Mouse (Mus musculus) CH12.LX (cell line): ENCODE data around the gene Tmod1. TPM values are rescaled to one million over a fixed set of nuclear protein-coding genes. Genes with fewer than 3 reads are reported as not detected.

Source experiments
- DNase-seq: peaks from one replicate; pipeline ENCODE4 v3.0.0-alpha.2; 2013; ENCODE audit errors: extremely low read depth
- H3K27ac ChIP-seq: 2 replicates; pipeline ENCODE4 v1.5.1; 2012; ENCODE audit warnings: low read depth, mild to moderate bottlenecking, control low read depth, moderate library complexity; ENCODE audit not compliant: insufficient read depth
- H3K27me3 ChIP-seq: replicated peaks from 2 replicates; pipeline ENCODE3; 2012; ENCODE audit warnings: inconsistent platforms
- H3K36me3 ChIP-seq, 2 experiments: replicated peaks in 1 of 2; 2 replicates each; pipeline versions ENCODE3 to v1.6.1; 2012; ENCODE audit warnings: inconsistent platforms in 1 of 2, low read length in 1 of 2, mild to moderate bottlenecking in 1 of 2, mixed read lengths in 1 of 2, moderate library complexity in 1 of 2; ENCODE audit not compliant: control insufficient read depth in 1 of 2, insufficient read depth in 1 of 2
- H3K4me1 ChIP-seq, 2 experiments: 2 replicates each; pipeline ENCODE4 v1.6.1; 2012; ENCODE audit warnings: inconsistent platforms in 1 of 2, moderate library complexity in 1 of 2; ENCODE audit not compliant: insufficient read depth in 2 of 2, control insufficient read depth in 1 of 2
- H3K4me2 ChIP-seq: 2 replicates; pipeline ENCODE4 v1.6.1; 2012; ENCODE audit warnings: low read depth, mild to moderate bottlenecking, control low read depth; ENCODE audit not compliant: poor library complexity, insufficient read depth, severe bottlenecking
- H3K4me3 ChIP-seq, 3 experiments: fragments of 150-350 bp in 1 of 3; sonication (generic) in 1 of 3; replicated peaks in 1 of 3; 2 replicates each; pipeline versions ENCODE3 to v1.5.1; 2011 to 2012; ENCODE audit warnings: low read depth in 2 of 3, low read length in 2 of 3, mild to moderate bottlenecking in 2 of 3, moderate library complexity in 2 of 3, control low read depth in 1 of 3, improper control_type of control experiment in 1 of 3, inconsistent platforms in 1 of 3, mixed read lengths in 1 of 3; ENCODE audit not compliant: poor library complexity in 1 of 3
- H3K79me2 ChIP-seq: replicated peaks from 2 replicates; pipeline ENCODE4 v1.6.1; 2012; ENCODE audit warnings: mild to moderate bottlenecking, moderate library complexity; ENCODE audit not compliant: control insufficient read depth, poor library complexity, insufficient read depth, severe bottlenecking; ENCODE audit errors: extremely low read depth
- H3K9ac ChIP-seq: 2 replicates; pipeline ENCODE4 v1.6.1; 2012; ENCODE audit warnings: low read depth, mild to moderate bottlenecking, control low read depth, moderate library complexity; ENCODE audit not compliant: insufficient read depth
- H3K9me3 ChIP-seq: replicated peaks from 2 replicates; pipeline ENCODE3; 2012; ENCODE audit warnings: low read length, inconsistent platforms, mixed read lengths
- BHLHE40 ChIP-seq: IDR thresholded peaks from 2 replicates; pipeline ENCODE4 v1.6.1; 2011; ENCODE audit warnings: mild to moderate bottlenecking, low read depth, low read length, improper control_type of control experiment
- CHD1 ChIP-seq: IDR thresholded peaks from 2 replicates; pipeline ENCODE4 v1.6.1; 2012; ENCODE audit warnings: low read depth, low read length, improper control_type of control experiment, inconsistent platforms
- CHD2 ChIP-seq: IDR thresholded peaks from 2 replicates; pipeline ENCODE4 v1.6.1; 2011; ENCODE audit warnings: low read length, improper control_type of control experiment
- CTCF ChIP-seq, 2 experiments: IDR thresholded peaks in 1 of 2; conservative IDR thresholded peaks in 1 of 2; 2 replicates each; pipeline ENCODE4 v1.5.1; 2011 to 2012; ENCODE audit warnings: low read depth in 2 of 2, low read length in 2 of 2, improper control_type of control experiment in 1 of 2, inconsistent platforms in 1 of 2, mild to moderate bottlenecking in 1 of 2, moderate library complexity in 1 of 2
- ELF1 ChIP-seq: IDR thresholded peaks from 2 replicates; pipeline ENCODE4 v1.6.1; 2014; ENCODE audit warnings: low read depth, mild to moderate bottlenecking, inconsistent platforms, low read length, improper control_type of control experiment
- EP300 ChIP-seq: IDR thresholded peaks from 2 replicates; pipeline ENCODE4 v1.6.1; 2011; ENCODE audit warnings: low read length, improper control_type of control experiment
- ETS1 ChIP-seq: conservative IDR thresholded peaks from 2 replicates; pipeline ENCODE4 v1.6.1; 2012; ENCODE audit warnings: low read depth, mild to moderate bottlenecking, inconsistent platforms, low read length, improper control_type of control experiment, moderate library complexity
- HCFC1 ChIP-seq: IDR thresholded peaks from 2 replicates; pipeline ENCODE4 v1.6.1; 2012; ENCODE audit warnings: low read depth, mild to moderate bottlenecking, inconsistent platforms, low read length, improper control_type of control experiment
- JUN ChIP-seq: IDR thresholded peaks from 2 replicates; pipeline ENCODE4 v1.6.1; 2011; ENCODE audit warnings: low read depth, mild to moderate bottlenecking, low read length, improper control_type of control experiment, moderate library complexity; ENCODE audit not compliant: insufficient read depth
- KAT2A ChIP-seq: IDR thresholded peaks from 2 replicates; pipeline ENCODE4 v1.6.1; 2012; ENCODE audit warnings: low read length, improper control_type of control experiment, inconsistent platforms; ENCODE audit not compliant: insufficient replicate concordance
- MAFK ChIP-seq: IDR thresholded peaks from 2 replicates; pipeline ENCODE4 v1.6.1; 2011; ENCODE audit warnings: low read length, improper control_type of control experiment; ENCODE audit not compliant: insufficient replicate concordance
- MAX ChIP-seq: IDR thresholded peaks from 2 replicates; pipeline ENCODE4 v1.6.1; 2011; ENCODE audit warnings: low read length, improper control_type of control experiment
- MAZ ChIP-seq: IDR thresholded peaks from 2 replicates; pipeline ENCODE4 v1.6.1; 2012; ENCODE audit warnings: low read depth, mild to moderate bottlenecking, inconsistent platforms, low read length, improper control_type of control experiment, moderate library complexity
- MEF2A ChIP-seq: IDR thresholded peaks from 2 replicates; pipeline ENCODE4 v1.6.1; 2014; ENCODE audit warnings: low read depth, mild to moderate bottlenecking, inconsistent platforms, low read length, improper control_type of control experiment, borderline replicate concordance
- PAX5 ChIP-seq: IDR thresholded peaks from 2 replicates; pipeline ENCODE4 v1.6.1; 2012; ENCODE audit warnings: low read length, inconsistent platforms, mixed read lengths
- POLR2A ChIP-seq: IDR thresholded peaks from 2 replicates; pipeline ENCODE4 v1.6.1; 2011; ENCODE audit warnings: low read depth, mild to moderate bottlenecking, improper control_type of control experiment, low read length
- RAD21 ChIP-seq: IDR thresholded peaks from 2 replicates; pipeline ENCODE4 v1.6.1; 2011; ENCODE audit warnings: low read depth, mild to moderate bottlenecking, low read length, improper control_type of control experiment, moderate library complexity
- RCOR1 ChIP-seq: conservative IDR thresholded peaks from 2 replicates; pipeline ENCODE4 v1.6.1; 2012; ENCODE audit warnings: low read depth, mild to moderate bottlenecking, inconsistent platforms, low read length, improper control_type of control experiment
- SIN3A ChIP-seq: IDR thresholded peaks from 2 replicates; pipeline ENCODE4 v1.6.1; 2012; ENCODE audit warnings: low read length, improper control_type of control experiment, inconsistent platforms
- TBP ChIP-seq: conservative IDR thresholded peaks from 2 replicates; pipeline ENCODE4 v1.6.1; 2011; ENCODE audit warnings: low read depth, low read length, improper control_type of control experiment
- UBTF ChIP-seq: IDR thresholded peaks from 2 replicates; pipeline ENCODE4 v1.6.1; 2012; ENCODE audit warnings: low read depth, mild to moderate bottlenecking, inconsistent platforms, low read length, improper control_type of control experiment, moderate library complexity
- ZKSCAN1 ChIP-seq: IDR thresholded peaks from 2 replicates; pipeline ENCODE4 v1.6.1; 2012; ENCODE audit warnings: low read depth, inconsistent platforms, low read length, improper control_type of control experiment, borderline replicate concordance
- ZMIZ1 ChIP-seq: IDR thresholded peaks from 2 replicates; pipeline ENCODE4 v1.6.1; 2012; ENCODE audit warnings: low read depth, mild to moderate bottlenecking, inconsistent platforms, low read length, improper control_type of control experiment
- ZNF384 ChIP-seq: IDR thresholded peaks from 2 replicates; pipeline ENCODE4 v1.6.1; 2012; ENCODE audit warnings: low read depth, low read length, improper control_type of control experiment, inconsistent platforms
- dilution Hi-C: fragments of 300-500 bp; cut with MboI; formaldehyde crosslinking; loops from 2 replicates; pipeline ENCODE4 v1.14.3; 2020; ENCODE audit warnings: low sequenced_read_pairs; ENCODE audit not compliant: extremely low pct_unique_long_range_greater_than_20kb, extremely low pct_ligation_motif_present
- in situ Hi-C: fragments of 300-500 bp; cut with MboI; formaldehyde crosslinking; loops from 3 replicates; pipeline ENCODE4 v1.14.3; 2019; ENCODE audit warnings: low sequenced_read_pairs, low pct_ligation_motif_present, low pct_unique_long_range_greater_than_20kb, mixed read lengths
- polyA plus RNA-seq: library from polyadenylated mRNA; unstranded; fragments of >175 nt; gene quantifications from 2 replicates; pipeline ENCODE4 v1.2.1, GENCODE M21; 2012; ENCODE audit warnings: low read depth; ENCODE audit not compliant: insufficient read length
- total RNA-seq, 2 experiments: library from RNA; depleted of rRNA; stranded (reverse); fragments of 300-350 nt in 1 of 2; fragments of >200 nt in 1 of 2; gene quantifications; 2 replicates each; pipeline ENCODE4 v1.2.3; 2012 to 2014

Gene Tmod1
- total and polyA plus RNA-seq, 3 experiments: 0.93 to 3.1 (median 2.5) TPM

DNA sequence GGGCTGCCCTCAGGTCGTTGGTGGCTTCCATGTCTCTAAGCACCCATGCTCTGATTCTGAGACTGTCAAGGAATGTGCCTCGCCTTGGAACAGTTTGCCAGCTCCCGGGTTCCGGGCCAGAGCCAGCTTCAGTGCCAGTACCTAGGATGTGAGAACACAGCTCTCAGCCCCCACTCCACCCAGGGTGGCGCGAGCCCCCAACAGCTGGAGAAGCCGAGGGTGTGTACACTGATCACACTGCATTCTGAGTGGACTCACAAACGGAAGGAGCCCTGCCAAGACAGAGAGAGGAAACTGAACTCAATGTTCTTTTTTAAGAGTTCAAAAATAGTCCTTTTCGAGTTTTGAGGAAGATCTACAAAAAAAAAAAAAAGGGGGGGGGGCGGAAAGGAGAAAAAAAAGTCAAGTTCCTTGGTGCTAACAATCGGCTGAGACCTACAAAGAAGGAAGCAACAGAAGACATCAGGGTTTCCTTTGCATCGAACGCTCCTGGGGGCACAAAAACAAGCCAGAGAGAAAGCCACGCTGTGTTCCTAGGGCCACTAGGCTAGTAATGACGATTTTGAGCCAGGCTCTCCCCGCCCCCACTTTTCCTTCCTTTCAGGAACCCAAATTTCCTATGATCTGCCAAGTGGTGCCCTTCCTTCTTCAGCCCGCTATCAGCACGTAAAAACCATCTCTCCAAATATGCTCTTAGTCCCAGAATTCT, 48.1 kb downstream of the Tmod1 start:
- dilution Hi-C loops: no loop called here
- in situ Hi-C loops: no loop called here
- DNase-seq: no peak
- no peak for TF ChIP-seq JUN
- TF ChIP-seq RCOR1: no peak
- TF ChIP-seq PAX5: no peak
- no peak for TF ChIP-seq ZKSCAN1
- no peak for TF ChIP-seq TBP
- no peak for TF ChIP-seq ZMIZ1
- TF ChIP-seq POLR2A: no peak
- TF ChIP-seq RAD21: no peak
- no peak for TF ChIP-seq MEF2A
- TF ChIP-seq CHD1: no peak
- TF ChIP-seq SIN3A: no peak
- TF ChIP-seq BHLHE40: no peak
- no peak for TF ChIP-seq CHD2
- no peak for TF ChIP-seq CTCF (conservative IDR thresholded peaks at IDR 0.05 in 1 of 2, IDR thresholded peaks at IDR 0.05 in 1 of 2; ENCODE audit: low read depth in 2 of 2, low read length in 2 of 2)
- TF ChIP-seq ELF1: no peak
- no peak for TF ChIP-seq HCFC1
- no peak for TF ChIP-seq UBTF
- TF ChIP-seq MAZ: no peak
- peaks cover 0 to 14% of the 10 kb centered on the region in 2 experiments; a peak in 2 of 4 replicates for H3K4me1 ChIP-seq
- no peaks in the 10 kb centered on the region for H3K79me2 ChIP-seq
- no peak overlapping the region for H3K27ac ChIP-seq
- peaks cover 0 to 9% of the 10 kb centered on the region in 2 experiments for H3K36me3 ChIP-seq
- H3K4me2 ChIP-seq: no peak overlapping the region
- H3K27me3 ChIP-seq: no peaks in the 10 kb centered on the region
- H3K4me3 ChIP-seq: no peak overlapping the region
- no peaks in the 10 kb centered on the region for H3K9me3 ChIP-seq
- no peak overlapping the region for H3K9ac ChIP-seq

DNA sequence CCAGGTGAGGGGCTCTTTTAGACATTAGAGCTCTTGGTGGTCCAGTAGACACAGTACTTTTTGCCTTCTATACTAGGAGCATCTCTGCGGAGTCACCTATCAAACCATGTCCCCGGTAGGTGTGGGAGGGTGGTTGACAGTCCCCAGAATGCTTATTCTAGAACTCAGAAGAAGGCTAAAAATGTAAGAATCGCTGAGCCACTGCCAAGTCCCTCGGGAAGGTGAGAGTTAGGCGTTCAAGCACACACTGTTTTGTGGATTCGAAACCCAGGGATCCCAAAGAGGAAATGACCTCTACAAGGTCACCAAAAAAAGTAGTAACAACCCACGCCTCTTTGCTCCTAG, 48.7 kb downstream of the Tmod1 start:
- dilution Hi-C loops: no loop called here
- no peak overlapping the region for H3K9ac ChIP-seq
- peaks cover 0 to 9% of the 10 kb centered on the region in 2 experiments for H3K36me3 ChIP-seq
- DNase-seq: no peak
- no peaks in the 10 kb centered on the region for H3K9me3 ChIP-seq
- TF ChIP-seq ETS1 (no peak), MAFK (no peak), BHLHE40 (no peak), POLR2A (no peak), RCOR1 (no peak), HCFC1 (no peak), ZNF384 (no peak), RAD21 (no peak), EP300 (no peak), MAX (no peak), MEF2A (no peak), KAT2A (no peak)
- in situ Hi-C loops: no loop called here
- H3K4me3 ChIP-seq: no peak overlapping the region
- no peaks in the 10 kb centered on the region for H3K27me3 ChIP-seq
- peaks cover 0 to 14% of the 10 kb centered on the region in 2 experiments; a peak in 2 of 4 replicates for H3K4me1 ChIP-seq
- H3K4me2 ChIP-seq: no peak overlapping the region
- no peaks in the 10 kb centered on the region for H3K79me2 ChIP-seq
- H3K27ac ChIP-seq: no peak overlapping the region
